8 mouse cellular contexts compared by ENCODE assay signal in genomic region chr3:127553720-127554043, GRCm38 (mm10). TPM values are rescaled to one million over a fixed set of nuclear protein-coding genes. Genes with fewer than 3 reads are reported as not detected.
A peak's percentile ranks its signal among the peaks of the same experiment; 100 is the strongest.
DNase-seq lines count a peak whose midpoint lies in the region; ATAC-seq and TF ChIP-seq lines count a peak whose summit lies in the region.

No protein-coding gene starts in this region.

- peak overlapping the region; percentile 68 for H3K4me2 ChIP-seq in embryonic facial prominence, embryonic 14.5 days (ENCODE audit: low read depth, low read length)
- peak overlapping the region; percentile 67 for H3K4me2 ChIP-seq in limb, embryonic 12.5 days
- peak overlapping the region; percentile 90 for H3K4me2 ChIP-seq in neural tube, embryonic 15.5 days

- H3K27me3 ChIP-seq in liver, adult 2 months (ENCODE audit: control insufficient read depth, insufficient read depth, low read length) = no peaks in the 10 kb centered on the region
- H3K27me3 ChIP-seq in embryonic facial prominence, embryonic 14.5 days (replicated peaks; ENCODE audit: control insufficient read depth, insufficient read depth, low read length) = no peaks in the 10 kb centered on the region
- no peaks in the 10 kb centered on the region for H3K27me3 ChIP-seq in limb, embryonic 12.5 days
- H3K27me3 ChIP-seq in neural tube, embryonic 15.5 days (replicated peaks) = no peaks in the 10 kb centered on the region

- H3K9me3 ChIP-seq in embryonic facial prominence, embryonic 14.5 days (ENCODE audit: control insufficient read depth, low read length) = no peaks in the 10 kb centered on the region
- no peaks in the 10 kb centered on the region for H3K9me3 ChIP-seq in limb, embryonic 12.5 days
- H3K9me3 ChIP-seq in neural tube, embryonic 15.5 days (replicated peaks) = no peaks in the 10 kb centered on the region

- no peaks in the 10 kb centered on the region for H3K79me2 ChIP-seq in liver, adult 2 months (ENCODE audit: control insufficient read depth, insufficient read depth, low read length)

- H3K27ac ChIP-seq in liver, adult 2 months (replicated peaks; ENCODE audit: insufficient read depth, low read depth, low read length) = no peak overlapping the region
- H3K27ac ChIP-seq in embryonic facial prominence, embryonic 14.5 days (replicated peaks; ENCODE audit: low read depth, low read length) = peak overlapping the region; percentile 95; the same call in 1 of the 2 replicates
- H3K27ac ChIP-seq in limb, embryonic 12.5 days = peak overlapping the region; percentile 4; the same call in 1 of the 2 replicates
- H3K27ac ChIP-seq in neural tube, embryonic 15.5 days (replicated peaks) = no peak overlapping the region

- TF ChIP-seq CTCF in liver, adult 2 months (IDR thresholded peaks at IDR 0.05; ENCODE audit: low read depth, low read length) = no peak

- H3K9ac ChIP-seq in liver, adult 2 months (ENCODE audit: low read depth, low read length) = no peak overlapping the region
- peak overlapping the region; percentile 84 for H3K9ac ChIP-seq in embryonic facial prominence, embryonic 14.5 days (ENCODE audit: low read depth, low read length)
- H3K9ac ChIP-seq in limb, embryonic 12.5 days (replicated peaks) = peak overlapping the region; percentile 61
- H3K9ac ChIP-seq in neural tube, embryonic 15.5 days (replicated peaks) = peak overlapping the region; percentile 21; the same call in 1 of the 2 replicates

- TF ChIP-seq POLR2A in liver, adult 2 months (IDR thresholded peaks at IDR 0.05; ENCODE audit: extremely low read depth, insufficient read depth, low read length) = no peak

- 0 out of 2 replicates have a peak, but pooled peaks have one; percentile 0 for ATAC-seq in embryonic facial prominence, embryonic 14.5 days (ENCODE audit: low read depth)
- no peak for ATAC-seq in limb, embryonic 12.5 days (ENCODE audit: insufficient number of reproducible peaks, insufficient read depth, low FRiP score, low TSS enrichment, low read depth)
- 0 out of 2 replicates have a peak, but pooled peaks have one; percentile 2 for ATAC-seq in neural tube, embryonic 15.5 days (ENCODE audit: low FRiP score)

- peak overlapping the region; percentile 92 for H3K4me3 ChIP-seq in liver, adult 2 months (ENCODE audit: insufficient read depth, low read depth, low read length)
- peak overlapping the region; percentile 82 for H3K4me3 ChIP-seq in embryonic facial prominence, embryonic 14.5 days (ENCODE audit: low read depth, low read length)
- peak overlapping the region; percentile 78 for H3K4me3 ChIP-seq in limb, embryonic 12.5 days (replicated peaks)
- peak overlapping the region; percentile 79 for H3K4me3 ChIP-seq in neural tube, embryonic 15.5 days (replicated peaks)

- no peaks in the 10 kb centered on the region for H3K36me3 ChIP-seq in liver, adult 2 months (ENCODE audit: control insufficient read depth, insufficient read depth, low read length)
- peaks cover 15% of the 10 kb centered on the region; the same call in 1 of the 2 replicates for H3K36me3 ChIP-seq in embryonic facial prominence, embryonic 14.5 days (ENCODE audit: control insufficient read depth, insufficient read depth, low read length)
- H3K36me3 ChIP-seq in limb, embryonic 12.5 days = peaks cover 21% of the 10 kb centered on the region
- H3K36me3 ChIP-seq in neural tube, embryonic 15.5 days = no peaks in the 10 kb centered on the region

- H3K4me1 ChIP-seq in liver, adult 2 months (ENCODE audit: control insufficient read depth, insufficient read depth, low read length) = no peaks in the 10 kb centered on the region
- 0 out of 2 replicates have a peak, but pooled peaks cover 2% of the 10 kb centered on the region for H3K4me1 ChIP-seq in embryonic facial prominence, embryonic 14.5 days (ENCODE audit: control insufficient read depth, insufficient read depth, low read length)
- H3K4me1 ChIP-seq in limb, embryonic 12.5 days (replicated peaks) = peaks cover 13% of the 10 kb centered on the region
- H3K4me1 ChIP-seq in neural tube, embryonic 15.5 days = peaks cover 16% of the 10 kb centered on the region

- 1% methylated on average over 4 of the region's 4 CpGs for WGBS in liver, adult 2 months
- 4% methylated on average over 4 of the region's 4 CpGs for WGBS in embryonic facial prominence, embryonic 14.5 days
- under 1% methylated on average over 4 of the region's 4 CpGs for WGBS in limb, embryonic 12.5 days
- 2% methylated on average over 4 of the region's 4 CpGs for WGBS in neural tube, embryonic 15.5 days

- DNase-seq in liver, adult 2 months (ENCODE audit: extremely low read depth, low read depth, low spot score) = no peak
- no peak for DNase-seq in liver
- peak; percentile 3 for DNase-seq in embryonic facial prominence, embryonic 14.5 days (ENCODE audit: low spot score)
- no peak for DNase-seq in cerebellum, adult 8-10 months
- no peak for DNase-seq in adrenal gland, postnatal 10 days
- no peak for DNase-seq in kidney, postnatal 36 days

RNA-seq across cellular contexts. Expression of gene Zgrf1, which starts 0.4 kb away (rescaled TPM):
- 0.74 and 0.87 TPM in 2 replicates for total RNA-seq in liver, adult 2 months (2014; rRNA removed)
- 0.06 and 0.15 TPM in 2 replicates for polyA plus RNA-seq in liver, adult 2 months (2012; rRNA removed)
- 6.1 and 6.5 TPM in 2 replicates for polyA plus RNA-seq in embryonic facial prominence, embryonic 14.5 days (2014; fragmentation: Nextera tagmentation; extraction: Ambion mirVana)
- polyA plus RNA-seq in limb, embryonic 12.5 days (2016; fragmentation: Nextera tagmentation; extraction: Ambion mirVana) = 13.0 and 16.0 TPM in 2 replicates
- 3.9 and 4.2 TPM in 2 replicates for polyA plus RNA-seq in neural tube, embryonic 15.5 days (2015; fragmentation: Nextera tagmentation; extraction: Ambion mirVana)
- 1 to 10 TPM; 2.7 to 4.8 TPM for total RNA-seq in adrenal gland, postnatal 10 days (2021)

RNA-seq across cellular contexts. Expression of gene Larp7, which starts 0.5 kb away (rescaled TPM):
- 4.9 and 6.1 TPM in 2 replicates for total RNA-seq in liver, adult 2 months (2014; rRNA removed)
- polyA plus RNA-seq in liver, adult 2 months (2012; rRNA removed) = 0.70 and 0.75 TPM in 2 replicates
- 49.9 and 53.8 TPM in 2 replicates for polyA plus RNA-seq in embryonic facial prominence, embryonic 14.5 days (2014; fragmentation: Nextera tagmentation; extraction: Ambion mirVana)
- polyA plus RNA-seq in limb, embryonic 12.5 days (2016; fragmentation: Nextera tagmentation; extraction: Ambion mirVana) = 66.2 and 71.0 TPM in 2 replicates
- 26.9 and 35.6 TPM in 2 replicates for polyA plus RNA-seq in neural tube, embryonic 15.5 days (2015; fragmentation: Nextera tagmentation; extraction: Ambion mirVana)
- 10 to 100 TPM; 22.8 to 24.4 TPM for total RNA-seq in adrenal gland, postnatal 10 days (2021)

RNA-seq across cellular contexts. Expression of gene Ank2, which starts 54.5 kb away (rescaled TPM):
- 5.6 and 9.1 TPM in 2 replicates for total RNA-seq in liver, adult 2 months (2014; rRNA removed)
- 1.2 TPM in 2 replicates for polyA plus RNA-seq in liver, adult 2 months (2012; rRNA removed)
- 48.3 and 52.2 TPM in 2 replicates for polyA plus RNA-seq in embryonic facial prominence, embryonic 14.5 days (2014; fragmentation: Nextera tagmentation; extraction: Ambion mirVana)
- polyA plus RNA-seq in limb, embryonic 12.5 days (2016; fragmentation: Nextera tagmentation; extraction: Ambion mirVana) = 26.1 and 27.6 TPM in 2 replicates
- 136 and 166 TPM in 2 replicates for polyA plus RNA-seq in neural tube, embryonic 15.5 days (2015; fragmentation: Nextera tagmentation; extraction: Ambion mirVana)
- total RNA-seq in adrenal gland, postnatal 10 days (2021) = 10 to 100 TPM; 56.9 to 95.8 TPM

Comparison
In these comparisons a context has a peak if more than half of its experiments do, and no peak if none do; other contexts are left out.
1. H3K27ac ChIP-seq: peak in embryonic facial prominence, embryonic 14.5 days (single experiment) and limb, embryonic 12.5 days (single experiment); none in liver, adult 2 months (single experiment) and neural tube, embryonic 15.5 days (single experiment).
2. RNA of gene Larp7, which starts 0.5 kb away (polyA plus RNA-seq): 66.2 to 71.0 TPM in limb, embryonic 12.5 days, 49.9 to 53.8 TPM in embryonic facial prominence, embryonic 14.5 days and 26.9 to 35.6 TPM in neural tube, embryonic 15.5 days; 0.70 to 0.75 TPM in liver, adult 2 months; every median in the first group is over 10 times any median in the second.
3. RNA of gene Ank2, which starts 54.5 kb away (polyA plus RNA-seq): 136 to 166 TPM in neural tube, embryonic 15.5 days, 48.3 to 52.2 TPM in embryonic facial prominence, embryonic 14.5 days and 26.1 to 27.6 TPM in limb, embryonic 12.5 days; 1.2 TPM in liver, adult 2 months; every median in the first group is over 10 times any median in the second.
4. Peak in every context shown above with its lines, with median percentiles within 50 percentile points of each other: H3K4me3 ChIP-seq and H3K4me2 ChIP-seq.